Mouse (Mus musculus): ENCODE measurements at regions not wholly inside any gene's neighbourhood (a gene's known extent, or its start where the extent isn't known, plus 50 kb on each side); places are given as distances from the start of the nearest gene placed in this dataset.
"Not testable (repeated sequence)": the region's sequence is repeated elsewhere in the genome, so short reads cannot be mapped to it uniquely, and the experiment has no call there.

DNA sequence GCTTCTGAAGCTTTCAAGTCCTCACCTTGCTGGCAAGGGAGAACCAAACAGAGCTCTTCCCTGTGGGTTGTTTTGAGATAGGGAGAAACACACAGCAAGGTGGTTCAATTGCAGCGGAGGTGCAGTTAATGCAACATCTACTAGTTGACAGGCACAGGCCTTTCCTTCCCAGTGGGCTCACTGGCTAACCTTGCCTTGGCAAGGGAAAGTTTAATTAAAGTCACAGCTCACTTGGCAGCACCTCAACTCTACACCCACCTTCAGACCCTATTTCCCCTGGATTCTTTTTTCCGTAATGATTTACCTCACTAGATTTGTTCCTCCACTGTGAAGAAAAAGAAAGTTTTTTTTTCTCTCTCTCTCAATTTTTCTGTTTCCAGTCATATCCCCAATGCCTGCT lies 314.5 kb downstream of the Tlr4 start:
- DNase-seq (ENCODE audit: extremely low spot score), result no peak

DNA sequence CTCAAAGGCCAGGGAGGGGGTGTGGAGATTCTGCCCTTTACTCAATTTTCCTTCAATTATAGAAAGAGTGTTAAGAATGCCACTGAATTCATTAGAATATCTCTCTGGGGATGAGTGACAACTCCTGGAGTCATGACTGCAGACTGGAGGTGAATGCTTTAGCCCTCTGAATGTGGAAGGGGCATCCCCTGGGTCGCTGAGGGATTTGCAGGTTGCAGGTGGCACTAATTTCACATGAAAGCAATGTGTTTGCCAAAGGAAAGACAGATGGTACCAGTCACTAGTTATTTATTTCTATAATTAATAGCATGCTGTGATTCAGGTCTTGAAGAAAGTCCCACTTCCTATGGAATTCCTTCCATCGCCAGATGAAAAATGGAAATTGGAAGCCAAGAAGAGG lies 321.1 kb downstream of the Tlr4 start:
- no peak for DNase-seq (ENCODE audit: extremely low spot score)

DNA sequence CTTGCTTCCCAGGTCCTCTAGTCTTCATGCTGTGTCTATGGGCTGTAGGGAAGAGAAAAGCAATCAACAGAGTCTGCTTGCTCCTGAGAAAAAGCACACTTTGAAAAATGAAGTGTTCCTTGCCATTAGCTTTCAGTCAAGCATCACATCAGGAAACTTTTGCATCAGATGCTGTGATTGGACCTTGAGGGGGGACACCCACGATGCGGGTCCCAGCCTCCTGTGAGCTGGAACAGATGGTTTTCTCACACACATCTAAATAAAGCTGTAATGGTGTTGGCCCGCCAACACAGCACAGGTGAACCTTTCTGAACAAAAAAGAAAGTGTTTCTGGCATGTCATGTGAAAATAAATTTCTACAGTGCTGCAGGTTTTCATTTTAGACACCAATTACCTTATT lies 335.3 kb downstream of the Tlr4 start:
- no peak for DNase-seq (ENCODE audit: extremely low spot score)

DNA sequence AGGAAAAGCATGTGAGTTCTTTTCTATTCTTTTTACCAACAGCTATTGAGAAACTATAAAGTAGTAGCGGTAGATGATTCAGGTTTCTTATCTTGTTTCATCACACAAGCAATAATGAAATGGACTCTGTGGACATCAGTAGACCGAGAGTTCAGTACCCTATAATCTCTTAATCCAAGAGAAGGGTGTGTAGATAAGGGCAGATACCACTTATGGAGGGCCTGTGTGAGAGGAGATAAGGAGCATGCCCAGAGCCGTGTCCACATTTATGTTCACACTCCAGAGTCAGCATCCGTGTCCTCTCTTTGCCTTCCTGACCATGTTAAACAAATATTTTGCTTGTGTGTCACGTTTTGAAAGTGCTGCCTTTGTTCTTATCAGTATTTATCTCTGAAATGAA lies 340.3 kb downstream of the Tlr4 start:
- no peak for DNase-seq (ENCODE audit: extremely low spot score)

DNA sequence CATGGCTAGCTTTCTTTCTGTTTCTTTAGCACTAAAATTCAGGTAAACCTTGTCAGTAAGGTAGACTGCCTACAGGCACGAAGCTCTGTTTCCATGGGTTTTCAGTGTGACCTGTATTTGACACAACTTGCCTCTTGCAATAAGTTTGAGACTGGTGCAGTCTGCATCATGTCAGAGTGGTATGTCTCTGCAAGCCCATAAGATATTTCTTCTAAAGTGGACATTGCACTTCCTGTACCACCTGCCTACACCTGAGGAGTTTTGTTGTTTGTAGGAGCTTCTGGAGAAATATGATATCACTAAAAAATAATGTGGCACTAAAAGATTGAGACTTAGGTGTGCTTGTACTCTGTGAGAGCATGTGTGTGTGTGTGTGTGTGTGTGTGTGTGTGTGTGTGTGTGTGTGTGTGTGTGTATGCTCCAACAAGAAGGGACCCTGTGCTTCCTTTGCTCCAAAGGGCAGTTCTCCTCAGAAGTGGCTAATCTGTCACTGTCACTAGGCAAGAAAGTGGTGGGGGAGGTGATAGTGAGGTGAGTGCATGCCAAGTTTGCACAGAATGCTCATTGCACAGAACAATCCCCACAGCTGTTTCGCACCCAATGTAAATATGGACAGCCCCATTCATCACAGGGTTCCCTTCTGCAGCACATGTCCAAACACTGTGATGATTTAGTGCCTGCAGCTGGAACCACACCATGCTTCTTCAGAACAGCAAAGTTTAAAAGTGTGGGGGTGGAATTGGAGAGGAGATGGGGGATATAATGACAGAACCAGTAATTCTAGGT lies 360.5 kb downstream of the Tlr4 start:
- peak; percentile 33 for DNase-seq (ENCODE audit: extremely low spot score)

DNA sequence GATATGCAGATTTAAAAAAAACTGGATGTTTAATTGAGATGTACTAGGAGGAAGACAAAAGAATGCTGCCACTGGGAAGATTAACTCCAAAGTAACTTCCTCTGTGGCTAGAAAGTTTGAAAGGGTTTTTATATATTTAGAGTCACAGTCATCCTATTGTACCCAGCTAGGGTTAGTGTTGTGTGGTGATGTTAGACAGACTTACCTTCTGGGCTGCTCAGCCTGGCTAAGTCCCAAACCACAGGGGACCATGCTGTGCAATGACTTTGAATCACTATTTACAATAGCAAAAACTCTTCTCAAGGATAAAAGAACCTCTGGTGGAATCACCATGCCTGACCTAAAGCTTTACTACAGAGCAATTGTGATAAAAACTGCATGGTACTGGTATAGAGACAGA lies 363.2 kb downstream of the Tlr4 start:
- DNase-seq (ENCODE audit: extremely low spot score), result no peak

DNA sequence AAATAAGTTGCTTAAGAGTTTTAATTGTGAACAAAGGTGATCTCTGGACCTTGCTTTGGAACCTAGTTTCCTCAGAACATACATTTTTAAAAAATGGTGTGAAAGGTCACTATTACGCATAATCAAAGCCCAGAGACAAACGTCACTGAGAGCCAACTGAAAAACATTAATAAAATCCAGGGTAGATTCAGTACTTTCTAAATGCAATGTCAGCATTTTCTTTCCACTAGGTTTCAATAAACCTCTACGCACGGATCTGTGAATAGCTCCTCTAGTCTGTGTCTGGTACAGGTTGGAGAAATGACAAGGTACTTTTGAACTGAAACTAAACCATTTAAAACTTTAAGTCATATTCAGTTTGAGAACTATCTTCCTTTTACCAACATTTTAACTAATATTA lies 367.0 kb downstream of the Tlr4 start:
- DNase-seq (ENCODE audit: extremely low spot score), result no peak

DNA sequence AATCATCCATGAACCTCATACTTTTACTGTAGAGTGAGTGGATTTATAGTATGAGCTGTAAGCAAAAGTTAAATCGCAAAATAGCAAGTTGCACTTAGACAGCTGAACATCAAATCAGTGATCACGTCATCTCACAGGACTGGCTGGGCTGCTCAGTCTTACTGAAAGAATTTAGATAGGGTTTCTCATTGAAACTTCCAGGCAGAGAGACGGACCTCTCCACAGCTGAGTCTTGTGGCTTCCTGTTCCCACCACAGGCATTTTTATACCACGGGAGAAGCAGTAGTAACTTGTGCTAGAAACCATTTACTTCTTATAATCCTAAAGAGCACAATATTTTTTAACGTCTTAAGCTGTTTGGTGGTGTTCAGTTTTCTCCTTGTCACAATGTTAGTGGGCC lies 369.5 kb downstream of the Tlr4 start:
- no peak for DNase-seq (ENCODE audit: extremely low spot score)

DNA sequence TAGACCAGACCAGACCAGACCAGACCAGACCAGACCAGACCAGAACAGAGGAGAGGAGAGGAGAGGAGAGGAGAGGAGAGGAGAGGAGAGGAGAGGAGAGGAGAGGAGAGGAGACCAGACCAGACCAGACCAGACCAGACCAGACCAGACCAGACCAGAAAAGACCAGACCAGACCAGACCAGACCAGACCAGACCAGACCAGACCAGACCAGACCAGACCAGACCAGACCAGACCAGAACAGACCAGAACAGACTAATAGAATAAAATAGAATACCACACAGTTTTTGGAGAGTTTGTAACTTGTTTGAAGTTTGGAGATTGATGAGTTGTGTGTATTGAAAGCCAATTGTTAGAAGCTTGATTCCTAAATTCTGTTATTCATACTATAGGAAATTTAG lies 381.0 kb downstream of the Tlr4 start:
- not testable (repeated sequence) for DNase-seq (ENCODE audit: extremely low spot score)

DNA sequence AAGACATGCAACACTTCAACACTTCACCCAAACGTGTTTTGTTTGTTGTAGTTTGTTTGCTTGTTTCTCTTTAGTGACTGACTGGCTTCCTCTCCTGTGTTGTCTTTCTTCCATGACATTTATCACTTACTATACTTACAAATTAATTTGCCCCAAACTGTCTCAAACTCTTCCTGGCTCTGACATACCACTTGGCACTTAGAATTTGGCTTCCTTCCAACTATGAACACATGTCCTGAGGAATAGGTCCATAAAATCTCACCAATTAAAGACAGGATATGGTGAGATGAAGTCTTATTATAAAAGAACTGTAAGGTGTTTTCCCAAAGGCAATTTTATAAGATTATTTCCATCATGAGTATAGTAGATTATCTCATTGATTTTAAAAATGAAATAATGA lies 386.0 kb downstream of the Tlr4 start:
- no peak for DNase-seq (ENCODE audit: extremely low spot score)

DNA sequence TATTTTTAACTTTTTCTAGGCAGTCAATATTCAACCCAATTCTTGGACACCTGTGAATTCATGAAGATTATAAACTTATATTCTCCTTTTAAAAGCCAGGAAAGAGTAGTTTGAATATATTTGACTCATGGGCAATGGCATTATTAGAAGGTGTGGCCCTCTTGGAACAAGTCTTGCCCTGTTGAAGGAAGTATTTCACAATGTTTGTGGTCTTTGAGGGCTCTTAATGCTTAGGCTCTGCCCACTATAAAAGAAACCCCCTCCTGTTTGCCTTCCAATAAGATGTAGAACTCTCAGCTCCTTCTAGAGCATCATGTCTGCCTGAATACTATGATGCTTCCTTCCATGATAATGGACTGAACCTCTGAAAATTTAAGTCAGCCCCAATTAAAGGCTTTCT lies 397.1 kb downstream of the Tlr4 start:
- DNase-seq (ENCODE audit: extremely low spot score), result no peak

DNA sequence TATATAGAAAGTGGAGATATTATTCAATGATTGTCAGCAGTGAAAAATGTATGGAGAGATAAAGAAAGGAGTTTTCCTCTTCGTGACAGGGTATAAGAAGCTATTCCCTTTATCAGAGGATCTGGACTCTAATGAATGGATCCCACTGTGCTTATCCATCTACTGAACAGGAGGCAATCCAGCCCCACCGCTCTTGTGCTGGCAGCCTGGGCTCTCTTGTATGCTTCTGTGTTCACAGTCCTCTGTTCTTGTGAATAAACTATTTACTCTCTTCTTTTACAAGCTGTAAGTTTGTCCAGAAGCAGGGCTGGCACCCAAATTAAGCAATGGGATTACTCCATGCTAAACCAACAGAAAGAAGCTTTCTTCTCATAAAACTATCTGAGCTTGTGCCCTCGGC lies 401.8 kb downstream of the Tlr4 start:
- DNase-seq (ENCODE audit: extremely low spot score), result no peak

DNA sequence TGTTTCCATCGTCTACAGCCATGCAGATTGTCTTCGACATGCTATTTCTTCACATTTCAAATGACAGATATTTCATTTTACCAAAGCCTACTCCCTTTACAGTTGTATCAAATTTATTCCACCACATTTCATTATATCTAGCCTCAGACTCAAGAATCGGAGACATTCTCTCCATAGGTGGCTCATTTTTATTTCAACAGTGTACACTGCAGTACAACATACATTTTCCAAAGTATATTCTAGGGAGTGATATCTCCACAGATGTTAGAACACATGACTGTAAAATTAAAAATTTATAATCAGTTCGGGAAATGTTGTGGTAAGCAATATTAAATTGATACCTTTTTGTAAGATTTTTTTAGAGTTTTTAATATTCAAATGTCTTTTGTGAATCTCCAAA lies 446.2 kb downstream of the Tlr4 start:
- no peak for DNase-seq (ENCODE audit: extremely low spot score)

DNA sequence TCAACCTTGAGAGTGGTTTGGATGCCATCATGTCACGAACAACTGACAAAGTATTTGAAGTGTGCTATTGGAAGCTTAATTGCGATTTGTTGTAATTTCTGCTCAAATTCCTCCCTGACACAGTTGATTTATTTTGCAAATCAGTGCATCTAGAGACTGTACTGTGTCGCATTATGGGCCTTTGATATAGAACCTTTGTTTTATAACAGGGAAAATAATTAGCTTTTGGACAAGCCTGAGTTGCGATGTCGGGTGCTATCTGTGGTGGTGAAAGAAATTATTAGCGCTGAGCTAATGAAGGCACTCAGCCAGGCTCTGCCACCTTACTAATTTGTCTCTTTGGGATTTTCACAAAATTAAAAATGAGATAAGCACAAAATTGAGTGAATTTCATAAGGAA lies 473.6 kb downstream of the Tlr4 start:
- no peak for DNase-seq (ENCODE audit: extremely low spot score)

DNA sequence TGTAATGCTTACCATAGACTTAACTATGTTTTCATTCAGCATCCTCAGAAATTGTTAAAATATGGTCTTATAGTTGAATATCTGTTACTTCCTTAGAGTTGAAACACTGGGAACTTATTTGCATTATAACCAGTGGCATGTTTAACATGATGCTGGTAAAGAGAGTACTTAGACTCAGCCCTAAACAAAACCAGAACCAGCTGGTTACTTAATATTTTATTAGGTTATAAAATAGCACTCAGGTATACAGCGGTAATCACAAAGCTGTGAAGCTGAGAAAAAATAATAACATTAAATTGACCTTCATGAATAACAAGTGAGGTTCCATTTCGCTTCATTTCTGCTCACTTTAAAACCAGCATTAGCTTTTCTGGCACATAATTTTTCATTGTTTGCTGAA lies 474.4 kb downstream of the Tlr4 start:
- DNase-seq (ENCODE audit: extremely low spot score), result no peak

DNA sequence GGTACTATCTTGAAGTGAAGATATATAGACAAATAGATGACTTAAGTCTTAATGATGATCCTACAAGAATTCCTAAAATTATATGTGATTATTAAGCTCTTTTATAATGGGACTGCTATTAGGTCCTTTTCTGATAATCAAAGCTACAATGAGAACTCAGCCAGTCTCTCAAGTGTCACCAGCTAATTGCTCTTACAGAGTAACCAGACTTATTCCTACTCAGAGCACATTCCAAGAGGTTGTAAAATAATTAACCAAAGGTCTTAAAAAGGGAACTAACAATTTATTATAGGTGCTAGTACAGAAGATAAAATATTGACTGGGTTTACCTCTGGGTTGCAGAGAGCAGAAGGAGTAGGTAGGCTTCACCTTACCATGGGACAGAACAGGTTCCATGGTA lies 492.7 kb downstream of the Tlr4 start:
- not testable (repeated sequence) for DNase-seq (ENCODE audit: extremely low spot score)

Measured in embryo, embryonic 9.5 days (tissue).